In genomic region chr16:20628871-20629391, GRCm38 (mm10) we compare ENCODE assay signal across 12 mouse cellular contexts. TPM values are rescaled to one million over a fixed set of nuclear protein-coding genes. Genes with fewer than 3 reads are reported as not detected.
A peak's percentile ranks its signal among the peaks of the same experiment; 100 is the strongest.
DNase-seq lines count a peak whose midpoint lies in the region; ATAC-seq and TF ChIP-seq lines count a peak whose summit lies in the region.
"Had no signal": no experiment of that assay in that cellular context is flagged by ENCODE, and none has a peak within 500 bp of the region (broad histone marks: within the 10 kb centered on the region; RNA-seq: fewer than 3 reads in every experiment).

No protein-coding gene starts in this region.

- H3K4me1 ChIP-seq in heart, embryonic 13.5 days: peaks cover 12% of the 10 kb centered on the region
- H3K4me1 ChIP-seq in heart, adult 2 months (ENCODE audit: control insufficient read depth, insufficient read depth, low read length): no peaks in the 10 kb centered on the region
- H3K4me1 ChIP-seq in hindbrain, embryonic 16.5 days (ENCODE audit: control insufficient read depth, insufficient read depth, low read depth, low read length): peaks cover 14% of the 10 kb centered on the region
- peaks cover 17% of the 10 kb centered on the region for H3K4me1 ChIP-seq in midbrain, embryonic 15.5 days

- 49% methylated on average over 11 of the region's 11 CpGs for WGBS in heart, embryonic 13.5 days
- 64% methylated on average over 11 of the region's 11 CpGs for WGBS in heart, adult 2 months
- WGBS in hindbrain, embryonic 16.5 days: 43% methylated on average over 11 of the region's 11 CpGs
- 56% methylated on average over 11 of the region's 11 CpGs for WGBS in midbrain, embryonic 15.5 days

- DNase-seq in heart, adult 2 months: no peak
- peak; percentile 84 for DNase-seq in brain, adult 2 months (ENCODE audit: low read depth, low spot score)
- no peak for DNase-seq in spleen, postnatal 14 days (ENCODE audit: low spot score in 2 of 2)
- no peak for DNase-seq in heart, adult 18-20 months

- no peak overlapping the region for H3K27ac ChIP-seq in heart, embryonic 13.5 days (replicated peaks)
- no peak overlapping the region for H3K27ac ChIP-seq in heart, adult 2 months
- H3K27ac ChIP-seq in hindbrain, embryonic 16.5 days (ENCODE audit: low read depth, low read length): no peak overlapping the region
- no peak overlapping the region for H3K27ac ChIP-seq in midbrain, embryonic 15.5 days

- no peak for TF ChIP-seq CTCF in heart, adult 2 months (IDR thresholded peaks at IDR 0.05)

- peak overlapping the region; percentile 92 for H3K4me2 ChIP-seq in heart, embryonic 13.5 days
- peak overlapping the region; percentile 92 for H3K4me2 ChIP-seq in hindbrain, embryonic 16.5 days (ENCODE audit: low read length)
- peak overlapping the region; percentile 86; the same call in 1 of the 2 replicates for H3K4me2 ChIP-seq in midbrain, embryonic 15.5 days

- TF ChIP-seq EP300 in heart, adult 2 months (IDR thresholded peaks at IDR 0.05; ENCODE audit: insufficient read depth, low read depth, low read length): no peak

- 0 out of 2 replicates have a peak overlapping the region, but pooled peaks have one; percentile 64 for H3K4me3 ChIP-seq in heart, embryonic 13.5 days
- H3K4me3 ChIP-seq in heart, adult 2 months: no peak overlapping the region
- peak overlapping the region; percentile 68 for H3K4me3 ChIP-seq in hindbrain, embryonic 16.5 days (ENCODE audit: low read length)
- H3K4me3 ChIP-seq in midbrain, embryonic 15.5 days: no peak overlapping the region

- ATAC-seq in heart, embryonic 13.5 days (ENCODE audit: extremely low read depth, insufficient number of reproducible peaks, low FRiP score, low TSS enrichment): no peak
- 0 out of 2 replicates have a peak, but pooled peaks have one; percentile 25 for ATAC-seq in hindbrain, embryonic 16.5 days
- ATAC-seq in midbrain, embryonic 15.5 days (replicated peaks): no peak
- ATAC-seq in megakaryocyte progenitor cell, adult 5-6 weeks (replicated peaks; ENCODE audit: poor library complexity): no peak
- ATAC-seq: CD4-positive, CD25-positive, alpha-beta regulatory T cell, adult 4 months had no signal

- H3K79me2 ChIP-seq in heart, adult 2 months (replicated peaks; ENCODE audit: control insufficient read depth, insufficient read depth, low read length): no peaks in the 10 kb centered on the region

- H3K9ac ChIP-seq in heart, embryonic 13.5 days: no peak overlapping the region
- H3K9ac ChIP-seq in heart, adult 2 months (ENCODE audit: low read depth, low read length): no peak overlapping the region
- H3K9ac ChIP-seq in hindbrain, embryonic 16.5 days (ENCODE audit: low read depth, low read length): peak overlapping the region; percentile 87; the same call in 1 of the 2 replicates
- H3K9ac ChIP-seq in midbrain, embryonic 15.5 days: no peak overlapping the region

- H3K9me3 ChIP-seq in heart, embryonic 13.5 days: no peaks in the 10 kb centered on the region
- no peaks in the 10 kb centered on the region for H3K9me3 ChIP-seq in hindbrain, embryonic 16.5 days (ENCODE audit: control insufficient read depth, low read length)
- no peaks in the 10 kb centered on the region for H3K9me3 ChIP-seq in midbrain, embryonic 15.5 days

- intact Hi-C loops in heart, adult 2 months (cut with DNase I): no loop called here

- no peaks in the 10 kb centered on the region for H3K36me3 ChIP-seq in heart, embryonic 13.5 days
- H3K36me3 ChIP-seq in heart, adult 2 months (ENCODE audit: control insufficient read depth, insufficient read depth, low read length): no peaks in the 10 kb centered on the region
- peaks cover 3% of the 10 kb centered on the region; the same call in 1 of the 2 replicates for H3K36me3 ChIP-seq in hindbrain, embryonic 16.5 days (ENCODE audit: control insufficient read depth, insufficient read depth, low read length)
- H3K36me3 ChIP-seq in midbrain, embryonic 15.5 days (replicated peaks): 0 out of 2 replicates have a peak, but pooled peaks cover 8% of the 10 kb centered on the region

- H3K27me3 ChIP-seq in heart, embryonic 13.5 days (replicated peaks): peaks cover 52% of the 10 kb centered on the region
- H3K27me3 ChIP-seq in heart, adult 2 months (ENCODE audit: control insufficient read depth, insufficient read depth, low read length): peaks cover 5% of the 10 kb centered on the region
- H3K27me3 ChIP-seq in hindbrain, embryonic 16.5 days (replicated peaks; ENCODE audit: control insufficient read depth, insufficient read depth, low read length): no peaks in the 10 kb centered on the region
- peaks cover 6% of the 10 kb centered on the region; the same call in 1 of the 2 replicates for H3K27me3 ChIP-seq in midbrain, embryonic 15.5 days (replicated peaks)

- TF ChIP-seq POLR2A in heart, adult 2 months (IDR thresholded peaks at IDR 0.05; ENCODE audit: insufficient read depth, low read depth, low read length): no peak

RNA-seq across cellular contexts. Expression of gene Ece2, which starts 0.7 kb away (rescaled TPM):
- polyA plus RNA-seq in heart, embryonic 13.5 days (2015; fragmentation: Nextera tagmentation; extraction: Ambion mirVana): 0.92 and 1.2 TPM in 2 replicates
- under 1 TPM; 0.42 to 0.66 TPM for total RNA-seq in heart, adult 2 months (2021)
- 0.68 and 0.97 TPM in 2 replicates for polyA plus RNA-seq in heart, adult 2 months (2012; rRNA removed)
- 17.4 and 18.6 TPM in 2 replicates for polyA plus RNA-seq in hindbrain, embryonic 16.5 days (2015; fragmentation: Nextera tagmentation; extraction: Ambion mirVana)
- 17.1 and 19.9 TPM in 2 replicates for polyA plus RNA-seq in midbrain, embryonic 15.5 days (2015; fragmentation: Nextera tagmentation; extraction: Ambion mirVana)
- total RNA-seq in megakaryocyte progenitor cell, adult 5-6 weeks (2015): 0.20 and 0.32 TPM in 2 replicates
- 0.71 TPM in 1 of 2 replicates, not detected in the other for total RNA-seq in megakaryocyte progenitor cell, adult 5-6 weeks (2017)
- under 1 TPM; 0.49 to 0.72 TPM for total RNA-seq in heart, adult 18-20 months (2021)
- polyA plus RNA-seq: CD4-positive, CD25-positive, alpha-beta regulatory T cell, adult 4 months had no signal

RNA-seq across cellular contexts. Expression of gene Camk2n2, which starts 7.8 kb away (rescaled TPM):
- 0.37 and 0.48 TPM in 2 replicates for polyA plus RNA-seq in heart, embryonic 13.5 days (2015; fragmentation: Nextera tagmentation; extraction: Ambion mirVana)
- total RNA-seq in heart, adult 2 months (2021): 1 to 10 TPM; 1.2 to 1.4 TPM
- polyA plus RNA-seq in heart, adult 2 months (2012; rRNA removed): 1.2 and 1.4 TPM in 2 replicates
- 43.1 and 44.2 TPM in 2 replicates for polyA plus RNA-seq in hindbrain, embryonic 16.5 days (2015; fragmentation: Nextera tagmentation; extraction: Ambion mirVana)
- 33.5 and 35.8 TPM in 2 replicates for polyA plus RNA-seq in midbrain, embryonic 15.5 days (2015; fragmentation: Nextera tagmentation; extraction: Ambion mirVana)
- 0.42 and 0.59 TPM in 2 replicates for total RNA-seq in megakaryocyte progenitor cell, adult 5-6 weeks (2015)
- total RNA-seq in megakaryocyte progenitor cell, adult 5-6 weeks (2017): 0.10 and 0.96 TPM in 2 replicates
- 1 to 10 TPM; 1.3 to 1.6 TPM for total RNA-seq in heart, adult 18-20 months (2021)
- polyA plus RNA-seq: CD4-positive, CD25-positive, alpha-beta regulatory T cell, adult 4 months had no signal

RNA-seq across cellular contexts. Expression of gene Alg3, which starts 17.4 kb away (rescaled TPM):
- 33.3 and 35.3 TPM in 2 replicates for polyA plus RNA-seq in heart, embryonic 13.5 days (2015; fragmentation: Nextera tagmentation; extraction: Ambion mirVana)
- total RNA-seq in heart, adult 2 months (2021): 10 to 100 TPM in 1 of 2 experiments, 1 to 10 TPM in 1; 9.9 to 10.4 TPM
- 19.2 and 19.5 TPM in 2 replicates for polyA plus RNA-seq in heart, adult 2 months (2012; rRNA removed)
- 43.9 and 44.7 TPM in 2 replicates for polyA plus RNA-seq in hindbrain, embryonic 16.5 days (2015; fragmentation: Nextera tagmentation; extraction: Ambion mirVana)
- 40.8 and 42.9 TPM in 2 replicates for polyA plus RNA-seq in midbrain, embryonic 15.5 days (2015; fragmentation: Nextera tagmentation; extraction: Ambion mirVana)
- 33.2 and 38.5 TPM in 2 replicates for total RNA-seq in megakaryocyte progenitor cell, adult 5-6 weeks (2015)
- 20.4 and 21.4 TPM in 2 replicates for total RNA-seq in megakaryocyte progenitor cell, adult 5-6 weeks (2017)
- total RNA-seq in heart, adult 18-20 months (2021): 10 to 100 TPM in 1 of 2 experiments, 1 to 10 TPM in 1; 8.8 to 11.4 TPM

RNA-seq across cellular contexts. Expression of gene Gm49333, which starts 17.5 kb away (rescaled TPM):
- polyA plus RNA-seq in heart, embryonic 13.5 days (2015; fragmentation: Nextera tagmentation; extraction: Ambion mirVana): not detected in 2 replicates
- under 1 TPM in 1 of 2 experiments, not detected in 1; 0.43 TPM for total RNA-seq in heart, adult 2 months (2021)
- polyA plus RNA-seq in heart, adult 2 months (2012; rRNA removed): 0.10 and 0.61 TPM in 2 replicates
- polyA plus RNA-seq in hindbrain, embryonic 16.5 days (2015; fragmentation: Nextera tagmentation; extraction: Ambion mirVana): not detected in 2 replicates
- 0.21 TPM in 1 of 2 replicates, not detected in the other for polyA plus RNA-seq in midbrain, embryonic 15.5 days (2015; fragmentation: Nextera tagmentation; extraction: Ambion mirVana)
- not detected in 2 replicates for total RNA-seq in megakaryocyte progenitor cell, adult 5-6 weeks (2015)
- total RNA-seq in megakaryocyte progenitor cell, adult 5-6 weeks (2017): not detected in 2 replicates
- total RNA-seq in heart, adult 18-20 months (2021): not detected
- total RNA-seq: adrenal gland, adult 18-20 months had no signal
- polyA plus RNA-seq: CD4-positive, CD25-positive, alpha-beta regulatory T cell, adult 4 months; heart, postnatal 0 days; limb, embryonic 11.5 days had no signal

RNA-seq across cellular contexts. Expression of gene Eef1akmt4, which starts 17.5 kb away (rescaled TPM):
- 20.6 and 21.1 TPM in 2 replicates for polyA plus RNA-seq in heart, embryonic 13.5 days (2015; fragmentation: Nextera tagmentation; extraction: Ambion mirVana)
- total RNA-seq in heart, adult 2 months (2021): 1 to 10 TPM; 5.7 to 7.7 TPM
- 9.1 and 12.8 TPM in 2 replicates for polyA plus RNA-seq in heart, adult 2 months (2012; rRNA removed)
- polyA plus RNA-seq in hindbrain, embryonic 16.5 days (2015; fragmentation: Nextera tagmentation; extraction: Ambion mirVana): 8.5 and 10.9 TPM in 2 replicates
- polyA plus RNA-seq in midbrain, embryonic 15.5 days (2015; fragmentation: Nextera tagmentation; extraction: Ambion mirVana): 8.5 and 10.4 TPM in 2 replicates
- 38.4 and 46.5 TPM in 2 replicates for total RNA-seq in megakaryocyte progenitor cell, adult 5-6 weeks (2015)
- 6.4 and 8.0 TPM in 2 replicates for total RNA-seq in megakaryocyte progenitor cell, adult 5-6 weeks (2017)
- 1 to 10 TPM; 6.6 to 9.1 TPM for total RNA-seq in heart, adult 18-20 months (2021)

Comparison
In these comparisons a context has a peak if more than half of its experiments do, and no peak if none do; other contexts are left out.
1. H3K4me3 ChIP-seq: peak in heart, embryonic 13.5 days (single experiment) and hindbrain, embryonic 16.5 days (single experiment); none in heart, adult 2 months (single experiment) and midbrain, embryonic 15.5 days (single experiment).
2. RNA of gene Camk2n2, which starts 7.8 kb away (polyA plus RNA-seq): 43.1 to 44.2 TPM in hindbrain, embryonic 16.5 days and 33.5 to 35.8 TPM in midbrain, embryonic 15.5 days; 1.2 to 1.4 TPM in heart, adult 2 months and 0.37 to 0.48 TPM in heart, embryonic 13.5 days; every median in the first group is over 10 times any median in the second.
3. Peak in every context shown above with its lines, with median percentiles within 50 percentile points of each other: H3K4me2 ChIP-seq.